Mouse (Mus musculus): ENCODE measurements around the gene Eml3.

The Eml3 gene

GRCm38 (mm10) chr19:8914212-8914611, 15.1 kb upstream of the Eml3 start:
- DNase-seq (ENCODE audit: low spot score), result no peak

- no peak for DNase-seq (ENCODE audit: low spot score)
These were observed 10.4 kb upstream of the Eml3 start for GRCm38 (mm10) chr19:8919000-8919399.

GRCm38 (mm10) chr19:8919684-8920072, 9.7 kb upstream of the Eml3 start:
- no peak for DNase-seq (ENCODE audit: low spot score)

- peak; percentile 87 for DNase-seq (ENCODE audit: low spot score)
These were observed 9.1 kb upstream of the Eml3 start, which contains the start of gene B3gat3 for GRCm38 (mm10) chr19:8920073-8920736. TSS of gene B3gat3 (plus strand) at chr19:8920374.

GRCm38 (mm10) chr19:8920836-8921291, 8.5 kb upstream of the Eml3 start:
- no peak for DNase-seq (ENCODE audit: low spot score)

GRCm38 (mm10) chr19:8921741-8922140, 7.6 kb upstream of the Eml3 start:
- no peak for DNase-seq (ENCODE audit: low spot score)

- no peak for DNase-seq (ENCODE audit: low spot score)
These were observed 2.6 kb upstream of the Eml3 start for GRCm38 (mm10) chr19:8926766-8927165.

GRCm38 (mm10) chr19:8927891-8928525, 1.3 kb upstream of the Eml3 start:
- DNase-seq (ENCODE audit: low spot score), result no peak

- no peak for DNase-seq (ENCODE audit: low spot score)
These were observed 596 bp upstream of the Eml3 start for GRCm38 (mm10) chr19:8928689-8929223.

GRCm38 (mm10) chr19:8930117-8930516, 765 bp downstream of the Eml3 start:
- no peak for DNase-seq (ENCODE audit: low spot score)

- DNase-seq (ENCODE audit: low spot score), result no peak
These were observed 1.4 kb downstream of the Eml3 start for GRCm38 (mm10) chr19:8930771-8931170.

- DNase-seq (ENCODE audit: low spot score), result no peak
These were observed 7.4 kb downstream of the Eml3 start for GRCm38 (mm10) chr19:8936736-8937135.

- no peak for DNase-seq (ENCODE audit: low spot score)
These were observed 11.3 kb downstream of the Eml3 start for GRCm38 (mm10) chr19:8940526-8941133.

- DNase-seq (ENCODE audit: low spot score), result no peak
These were observed 11.8 kb downstream of the Eml3 start for GRCm38 (mm10) chr19:8941136-8941514.

GRCm38 (mm10) chr19:8941515-8942217, 12.3 kb downstream of the Eml3 start, which contains the start of gene Mta2:
TSS of gene Mta2 (plus strand) at chr19:8941875.
- DNase-seq (ENCODE audit: low spot score), result peak; percentile 88

GRCm38 (mm10) chr19:8942276-8942964, 13.1 kb downstream of the Eml3 start:
- no peak for DNase-seq (ENCODE audit: low spot score)

- no peak for DNase-seq (ENCODE audit: low spot score)
These were observed 13.7 kb downstream of the Eml3 start for GRCm38 (mm10) chr19:8943047-8943446.

GRCm38 (mm10) chr19:8944062-8944461, 14.7 kb downstream of the Eml3 start:
- DNase-seq (ENCODE audit: low spot score), result no peak

GRCm38 (mm10) chr19:8944750-8945149, 15.4 kb downstream of the Eml3 start:
- no peak for DNase-seq (ENCODE audit: low spot score)

- DNase-seq (ENCODE audit: low spot score), result no peak
These were observed 15.9 kb downstream of the Eml3 start for GRCm38 (mm10) chr19:8945251-8945650.

GRCm38 (mm10) chr19:8946929-8947328, 17.6 kb downstream of the Eml3 start:
- DNase-seq (ENCODE audit: low spot score), result no peak

GRCm38 (mm10) chr19:8950190-8950589, 20.8 kb downstream of the Eml3 start:
- DNase-seq (ENCODE audit: low spot score), result no peak
